Mouse (Mus musculus) spleen, adult 2 months (tissue): Measurements from ENCODE around the gene Rab22a.

Experiments
- CTCF ChIP-seq: fragments of 200-500 bp; IDR thresholded peaks from 2 replicates; pipeline ENCODE4 v1.5.1; 2011; ENCODE audit warnings: mild to moderate bottlenecking, inconsistent platforms; ENCODE audit not compliant: insufficient read depth, insufficient read length, insufficient replicate concordance; ENCODE audit errors: extremely low read depth
- POLR2A ChIP-seq: fragments of 200-500 bp; IDR thresholded peaks from 2 replicates; pipeline ENCODE4 v1.6.1; 2011; ENCODE audit warnings: low read depth, low read length, inconsistent platforms

DNA sequence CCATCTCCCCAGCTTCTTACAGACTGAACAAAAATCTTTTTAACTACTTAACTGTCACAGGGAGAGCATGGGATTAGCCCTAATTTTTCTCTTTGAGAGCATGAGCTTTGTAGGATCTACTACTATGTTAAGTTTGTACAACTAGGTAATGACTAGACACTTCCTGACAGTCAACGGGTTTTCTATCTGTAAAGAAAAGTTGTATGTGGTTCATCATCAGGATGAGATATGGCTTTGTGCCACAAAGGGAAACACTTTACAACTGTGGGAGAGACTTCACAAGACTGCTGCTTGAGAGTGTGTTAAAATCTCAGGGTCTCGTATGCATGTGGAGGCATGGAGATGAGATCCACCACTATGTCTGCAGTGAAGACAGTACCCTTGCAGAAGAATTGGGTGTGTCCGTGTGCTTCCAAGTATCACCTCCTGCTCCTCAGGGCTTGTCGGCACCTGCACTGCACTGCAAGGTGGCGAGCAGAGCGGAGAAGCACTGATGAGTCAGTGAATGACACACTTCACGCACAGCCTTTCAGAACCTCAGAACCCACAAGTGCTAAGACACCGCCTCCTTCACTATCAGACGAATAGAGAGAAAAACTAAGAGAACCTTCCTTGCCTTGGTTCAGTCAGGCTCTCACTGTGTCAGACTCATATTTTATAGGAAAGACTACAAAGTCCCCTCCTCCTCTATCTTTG is 2.8 kb downstream of the Rab22a start:
- TF ChIP-seq POLR2A (no peak), CTCF (no peak)
